Mouse (Mus musculus) C2C12 (cell line): ENCODE results near the gene Tasp1. TPM values are rescaled to one million over a fixed set of nuclear protein-coding genes. Genes with fewer than 3 reads are reported as not detected.
"Not testable (repeated sequence)": the region's sequence is repeated elsewhere in the genome, so short reads cannot be mapped to it uniquely, and the experiment has no call there.

Experiments used
- H3K27me3 ChIP-seq: one replicate; pipeline ENCODE4 v1.6.1; 2011; ENCODE audit not compliant: control insufficient read depth, insufficient read depth, insufficient read length
- H3K36me3 ChIP-seq: one replicate; pipeline ENCODE4 v1.6.1; 2011; ENCODE audit not compliant: control insufficient read depth, insufficient read depth
- H3K4me3 ChIP-seq: one replicate; pipeline ENCODE4 v1.5.1; 2011; ENCODE audit warnings: mild to moderate bottlenecking, control low read depth; ENCODE audit not compliant: poor library complexity, insufficient read depth, severe bottlenecking
- H3K79me2 ChIP-seq: one replicate; pipeline ENCODE4 v1.6.1; 2011; ENCODE audit not compliant: control insufficient read depth, insufficient read depth
- H3K79me3 ChIP-seq: one replicate; pipeline ENCODE4 v1.6.1; 2011; ENCODE audit warnings: low read depth, control low read depth
- H3ac ChIP-seq: one replicate; pipeline ENCODE3; 2011; ENCODE audit warnings: low read depth; ENCODE audit not compliant: control insufficient read depth, insufficient read length
- CEBPB ChIP-seq: IDR thresholded peaks from one replicate; pipeline ENCODE4 v1.6.1; 2011; ENCODE audit warnings: low read depth, mild to moderate bottlenecking, control low read depth, moderate library complexity
- CTCF ChIP-seq: IDR thresholded peaks from one replicate; pipeline ENCODE4 v1.5.1; 2011; ENCODE audit not compliant: control insufficient read depth, insufficient read depth, insufficient read length
- FOSL1 ChIP-seq: IDR thresholded peaks from one replicate; pipeline ENCODE4 v1.8.0; 2011; ENCODE audit warnings: mild to moderate bottlenecking, low read length; ENCODE audit not compliant: poor library complexity, insufficient read depth, severe bottlenecking
- MAX ChIP-seq: IDR thresholded peaks from one replicate; pipeline ENCODE4 v1.6.1; 2011; ENCODE audit warnings: mild to moderate bottlenecking, control low read depth
- MYOD1 ChIP-seq: IDR thresholded peaks from one replicate; pipeline ENCODE4 v1.6.1; 2011; ENCODE audit warnings: low read depth; ENCODE audit not compliant: control insufficient read depth, insufficient read length
- MYOG ChIP-seq: IDR thresholded peaks from one replicate; pipeline ENCODE4 v1.6.1; 2011; ENCODE audit not compliant: control insufficient read depth, insufficient read length; ENCODE audit errors: extremely low read depth
- USF1 ChIP-seq: IDR thresholded peaks from one replicate; pipeline ENCODE4 v1.6.1; 2011; ENCODE audit warnings: low read depth, mild to moderate bottlenecking, control low read depth, moderate library complexity
- polyA plus RNA-seq: library from polyadenylated mRNA; unstranded; fragments of >200 nt; fragmentation: generic; extraction: Trizol; gene quantifications from one replicate; pipeline ENCODE4 v1.2.1, GENCODE M21; 2012; ENCODE audit warnings: missing spikeins

The Tasp1 gene
- polyA plus RNA-seq, 1 experiment: 5.5 TPM

- no peaks in the 10 kb centered on the region for H3K36me3 ChIP-seq
- no peaks in the 10 kb centered on the region for H3K27me3 ChIP-seq
- H3K79me3 ChIP-seq: no peaks in the 10 kb centered on the region
- H3K4me3 ChIP-seq: no peak overlapping the region
- no peak overlapping the region for H3ac ChIP-seq
- no peaks in the 10 kb centered on the region for H3K79me2 ChIP-seq
- TF ChIP-seq MYOD1 (no peak), MAX (no peak), CTCF (no peak), USF1 (no peak), CEBPB (no peak), MYOG (no peak), FOSL1 (no peak)
Observed at GRCm38 (mm10) chr2:139932211-139932610, 134.4 kb downstream of the Tasp1 start.

DNA sequence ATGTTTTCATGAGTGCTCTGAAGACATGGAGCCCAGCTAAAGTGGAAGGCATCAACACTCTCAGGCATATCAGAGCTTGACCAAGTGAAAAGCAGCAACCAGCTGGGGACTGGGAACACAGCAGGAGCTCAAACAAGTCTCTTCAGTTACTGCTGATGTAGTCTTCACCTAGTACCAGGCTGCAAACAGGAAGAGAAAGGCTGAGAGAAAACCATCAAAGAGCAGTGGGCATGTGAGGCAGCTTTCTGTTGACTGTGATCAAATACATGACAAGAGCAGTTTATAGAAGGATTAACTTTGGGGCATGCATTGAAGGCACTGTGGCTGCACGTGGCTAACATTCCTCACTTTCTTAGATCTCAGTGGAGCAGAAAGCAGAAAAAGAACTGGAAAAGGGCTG is 141.7 kb downstream of the Tasp1 start:
- Histone ChIP-seq H3K79me3 (no peaks in the 10 kb centered on the region), H3K36me3 (no peaks in the 10 kb centered on the region), H3K27me3 (no peaks in the 10 kb centered on the region), H3ac (no peak overlapping the region), H3K4me3 (no peak overlapping the region), H3K79me2 (no peaks in the 10 kb centered on the region)
- TF ChIP-seq MYOD1 (no peak), MAX (no peak), CEBPB (no peak), CTCF (no peak), USF1 (no peak), MYOG (no peak)

DNA sequence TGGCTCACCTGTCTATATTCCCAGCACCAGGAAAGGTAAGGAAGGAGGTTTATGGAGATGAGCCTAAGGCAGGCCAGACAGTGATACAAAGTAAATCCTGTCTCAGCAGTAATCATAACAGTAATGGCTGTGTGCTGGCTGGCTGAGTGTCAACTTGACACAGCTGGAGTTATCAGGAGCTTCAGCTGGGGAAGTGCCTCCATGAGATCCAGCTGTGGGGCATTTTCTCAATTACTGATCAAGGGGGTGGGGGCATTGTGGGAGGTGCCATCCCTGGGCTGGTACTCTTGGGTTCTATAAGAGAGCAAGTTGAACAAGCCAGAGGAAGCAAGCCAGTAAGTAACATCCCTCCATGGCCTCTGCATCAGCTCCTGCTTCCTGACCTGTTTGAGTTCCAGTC is 145.2 kb downstream of the Tasp1 start:
- H3K79me3 ChIP-seq, H3ac ChIP-seq, H3K27me3 ChIP-seq, H3K79me2 ChIP-seq, H3K4me3 ChIP-seq, H3K36me3 ChIP-seq: not testable (repeated sequence)

- Histone ChIP-seq H3K36me3 (no peaks in the 10 kb centered on the region), H3K27me3 (no peaks in the 10 kb centered on the region), H3K79me2 (no peaks in the 10 kb centered on the region), H3K4me3 (no peak overlapping the region), H3ac (no peak overlapping the region), H3K79me3 (no peaks in the 10 kb centered on the region)
- TF ChIP-seq MAX (no peak), CEBPB (peak; percentile 78)
Observed at GRCm38 (mm10) chr2:139919757-139920156, 146.8 kb downstream of the Tasp1 start.

DNA sequence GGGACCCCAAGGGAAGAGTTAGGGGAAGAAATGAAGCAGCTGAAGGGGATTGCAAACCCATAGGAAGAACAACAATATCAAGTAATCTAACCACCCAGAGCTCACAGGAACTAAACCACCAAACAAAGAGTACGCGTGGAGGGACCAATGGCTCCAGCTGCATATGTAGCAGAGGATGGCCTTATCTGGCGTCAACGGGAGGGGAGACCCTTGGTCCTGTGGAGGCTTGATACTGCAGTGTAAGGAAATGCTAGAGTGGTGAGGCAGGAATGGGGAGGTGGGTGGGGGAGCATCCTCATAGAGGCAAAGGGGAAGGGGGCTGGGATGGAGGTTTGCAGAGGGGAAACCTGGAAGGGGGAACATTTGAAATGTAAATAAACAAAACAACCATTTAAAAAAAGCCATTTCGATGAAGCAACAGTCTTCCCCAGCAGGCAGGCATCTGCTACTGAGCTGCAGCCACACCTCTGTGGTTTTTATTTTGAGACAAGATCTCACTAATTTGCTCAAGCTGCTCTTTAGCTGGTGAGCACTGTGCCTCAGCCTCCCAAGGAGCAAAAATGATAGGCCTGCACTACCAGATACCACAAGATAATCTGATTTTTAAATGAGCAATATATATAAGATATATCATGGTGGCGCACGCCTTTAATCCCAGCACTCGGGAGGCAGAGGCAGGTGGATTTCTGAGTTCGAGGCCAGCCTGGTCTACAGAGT is 160.0 kb downstream of the Tasp1 start:
- H3K36me3 ChIP-seq: peaks cover 4% of the 10 kb centered on the region
- no peaks in the 10 kb centered on the region for H3K79me3 ChIP-seq
- no peak overlapping the region for H3ac ChIP-seq
- TF ChIP-seq CTCF (no peak), CEBPB (no peak), MAX (no peak), MYOG (no peak), USF1 (no peak), FOSL1 (no peak), MYOD1 (no peak)
- H3K27me3 ChIP-seq: no peaks in the 10 kb centered on the region
- no peaks in the 10 kb centered on the region for H3K79me2 ChIP-seq
- H3K4me3 ChIP-seq: no peak overlapping the region

DNA sequence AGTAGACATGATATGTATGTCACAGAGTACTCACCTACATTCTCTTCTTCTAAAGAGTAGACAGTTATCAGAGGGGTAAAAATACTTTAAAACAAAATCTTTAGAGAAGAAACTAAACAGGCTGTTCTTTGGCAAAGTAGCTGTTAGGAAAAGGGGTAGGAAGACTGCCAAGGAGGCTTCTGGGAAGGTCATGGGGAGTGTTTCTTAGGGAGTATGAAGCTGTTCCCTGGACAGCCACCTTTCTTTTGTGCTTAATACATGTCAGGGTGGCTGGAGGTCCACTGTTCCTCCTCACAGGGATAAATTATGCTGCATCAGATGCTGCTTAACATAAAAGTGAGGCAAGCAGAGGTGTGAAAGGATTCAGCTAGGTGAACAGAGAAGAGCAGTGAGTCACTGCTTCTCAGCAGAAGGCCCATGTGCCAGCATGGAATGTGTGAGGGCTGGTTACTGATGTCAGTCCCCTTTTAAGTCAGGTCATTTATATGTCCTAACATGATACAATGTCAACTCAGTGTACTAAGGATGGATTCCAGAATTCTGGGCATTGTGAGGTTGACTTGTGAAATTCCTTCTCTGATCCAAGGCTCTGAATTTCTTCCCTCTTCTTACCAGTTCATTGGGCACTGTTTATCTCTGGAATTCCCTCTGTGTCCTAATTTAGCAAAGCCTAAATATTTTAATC is 175.1 kb downstream of the Tasp1 start:
- no peaks in the 10 kb centered on the region for H3K79me2 ChIP-seq

More for the DNA sequence above, 175.1 kb downstream of the Tasp1 start:
- Histone ChIP-seq H3K27me3 (no peaks in the 10 kb centered on the region), H3K36me3 (no peaks in the 10 kb centered on the region), H3K79me3 (no peaks in the 10 kb centered on the region), H3K4me3 (no peak overlapping the region), H3ac (no peak overlapping the region)
- TF ChIP-seq FOSL1 (no peak), MYOD1 (no peak), USF1 (no peak), MAX (no peak), CEBPB (no peak), MYOG (no peak), CTCF (no peak)
